In genomic region chr1:166750236-166750635, GRCm38 (mm10) we compare ENCODE assay signal across 16 mouse cellular contexts.
DNase-seq lines count a peak whose midpoint lies in the region; ATAC-seq and TF ChIP-seq lines count a peak whose summit lies in the region.
"Had no signal": no experiment of that assay in that cellular context is flagged by ENCODE, and none has a peak within 500 bp of the region (broad histone marks: within the 10 kb centered on the region; RNA-seq: fewer than 3 reads in every experiment).

No protein-coding gene starts in this region.

- H3K27ac ChIP-seq in midbrain, postnatal 0 days (ENCODE audit: low read depth, low read length): no peak overlapping the region
- H3K27ac ChIP-seq in midbrain, embryonic 13.5 days: no peak overlapping the region
- no peak overlapping the region for H3K27ac ChIP-seq in cerebellum, adult 2 months (ENCODE audit: insufficient read depth, low read length)
- H3K27ac ChIP-seq in forebrain, postnatal 0 days (ENCODE audit: low read depth, low read length): peak overlapping the region; percentile 36; the same call in 1 of the 2 replicates
- H3K27ac ChIP-seq in midbrain, embryonic 11.5 days (ENCODE audit: low read depth, low read length): no peak overlapping the region
- H3K27ac ChIP-seq: heart, embryonic 10.5 days; hindbrain, embryonic 10.5 days; midbrain, embryonic 12.5 days had no signal

- no peaks in the 10 kb centered on the region for H3K36me3 ChIP-seq in midbrain, postnatal 0 days (ENCODE audit: insufficient read depth, low read length)
- no peaks in the 10 kb centered on the region for H3K36me3 ChIP-seq in midbrain, embryonic 13.5 days
- H3K36me3 ChIP-seq in forebrain, postnatal 0 days (ENCODE audit: insufficient read depth): no peaks in the 10 kb centered on the region
- H3K36me3 ChIP-seq in midbrain, embryonic 11.5 days (ENCODE audit: control insufficient read depth, insufficient read depth, low read length): no peaks in the 10 kb centered on the region
- H3K36me3 ChIP-seq: heart, embryonic 10.5 days; hindbrain, embryonic 10.5 days; midbrain, embryonic 12.5 days had no signal

- no peak overlapping the region for H3K4me2 ChIP-seq in midbrain, postnatal 0 days (ENCODE audit: low read depth, low read length, poor library complexity, severe bottlenecking)
- no peak overlapping the region for H3K4me2 ChIP-seq in midbrain, embryonic 13.5 days (replicated peaks)
- no peak overlapping the region for H3K4me2 ChIP-seq in forebrain, postnatal 0 days (ENCODE audit: low read depth)
- H3K4me2 ChIP-seq in midbrain, embryonic 11.5 days: no peak overlapping the region
- H3K4me2 ChIP-seq: liver, embryonic 11.5 days; midbrain, embryonic 12.5 days had no signal

- TF ChIP-seq CTCF in midbrain, postnatal 0 days (IDR thresholded peaks at IDR 0.05): no peak
- TF ChIP-seq CTCF in cerebellum, adult 2 months (IDR thresholded peaks at IDR 0.05; ENCODE audit: borderline replicate concordance, insufficient read depth, low read depth, low read length): no peak
- no peak for TF ChIP-seq CTCF in forebrain, postnatal 0 days (IDR thresholded peaks at IDR 0.05; ENCODE audit: low read depth)

- intact Hi-C loops in left cerebral cortex, postnatal 4 days (cut with DNase I): no loop called here

- H3K27me3 ChIP-seq in midbrain, postnatal 0 days (ENCODE audit: insufficient read depth, low read length): no peaks in the 10 kb centered on the region
- H3K27me3 ChIP-seq in midbrain, embryonic 13.5 days: no peaks in the 10 kb centered on the region
- H3K27me3 ChIP-seq in cerebellum, adult 2 months (ENCODE audit: control insufficient read depth, insufficient read depth, low read length): no peaks in the 10 kb centered on the region
- H3K27me3 ChIP-seq in forebrain, postnatal 0 days (ENCODE audit: insufficient read depth, low read length): no peaks in the 10 kb centered on the region
- H3K27me3 ChIP-seq in midbrain, embryonic 11.5 days (ENCODE audit: control insufficient read depth, insufficient read depth, low read length): no peaks in the 10 kb centered on the region
- H3K27me3 ChIP-seq: midbrain, embryonic 12.5 days had no signal

- no peak overlapping the region for H3K4me3 ChIP-seq in midbrain, postnatal 0 days (ENCODE audit: low read depth, low read length)
- no peak overlapping the region for H3K4me3 ChIP-seq in midbrain, embryonic 13.5 days (replicated peaks)
- H3K4me3 ChIP-seq in cerebellum, adult 2 months (replicated peaks; ENCODE audit: insufficient read depth, low read depth, low read length): no peak overlapping the region
- no peak overlapping the region for H3K4me3 ChIP-seq in forebrain, postnatal 0 days (ENCODE audit: low read depth, low read length)
- H3K4me3 ChIP-seq in midbrain, embryonic 11.5 days (ENCODE audit: low read depth, low read length): no peak overlapping the region
- H3K4me3 ChIP-seq: heart, embryonic 10.5 days; hindbrain, embryonic 10.5 days; midbrain, embryonic 12.5 days had no signal

- H3K4me1 ChIP-seq in midbrain, postnatal 0 days (ENCODE audit: insufficient read depth, low read length): no peaks in the 10 kb centered on the region
- H3K4me1 ChIP-seq in midbrain, embryonic 13.5 days (replicated peaks): no peaks in the 10 kb centered on the region
- peaks cover 12% of the 10 kb centered on the region; the same call in 1 of the 2 replicates for H3K4me1 ChIP-seq in cerebellum, adult 2 months (ENCODE audit: control insufficient read depth, insufficient read depth, low read length)
- no peaks in the 10 kb centered on the region; the same call in none of the 2 replicates for H3K4me1 ChIP-seq in forebrain, postnatal 0 days (ENCODE audit: insufficient read depth)
- H3K4me1 ChIP-seq in midbrain, embryonic 11.5 days (ENCODE audit: control insufficient read depth, insufficient read depth, low read length): no peaks in the 10 kb centered on the region
- H3K4me1 ChIP-seq: heart, embryonic 10.5 days; hindbrain, embryonic 10.5 days; midbrain, embryonic 12.5 days had no signal

- 72% methylated on average over 4 of the region's 4 CpGs for WGBS in midbrain, postnatal 0 days
- 71% methylated on average over 4 of the region's 4 CpGs for WGBS in midbrain, embryonic 13.5 days
- 10% methylated on average over 4 of the region's 4 CpGs for WGBS in cerebellum, adult 2 months
- 28% methylated on average over 4 of the region's 4 CpGs for WGBS in forebrain, postnatal 0 days
- 83% methylated on average over 4 of the region's 4 CpGs for WGBS in midbrain, embryonic 11.5 days

- peak; percentile 44 for DNase-seq in midbrain, postnatal 0 days (ENCODE audit: low spot score)
- DNase-seq in cerebellum, adult 2 months: peak; percentile 69 to 92
- peak; percentile 85 for DNase-seq in forebrain, postnatal 0 days
- DNase-seq in left cerebral cortex, postnatal 4 days: peak; percentile 27
- no peak for DNase-seq in natural killer cell, adult 2 months (ENCODE audit: low spot score in 2 of 2)
- no peak for DNase-seq in adrenal gland, postnatal 36 days
- DNase-seq in midbrain, embryonic 11.5 days (ENCODE audit: low spot score, missing footprints): no peak
- DNase-seq: adrenal gland, adult 2 months; thymus, adult 18-20 months had no signal

- H3K9ac ChIP-seq in midbrain, postnatal 0 days (replicated peaks; ENCODE audit: low read length, poor library complexity, severe bottlenecking): no peak overlapping the region
- no peak overlapping the region for H3K9ac ChIP-seq in midbrain, embryonic 13.5 days (replicated peaks)
- H3K9ac ChIP-seq in forebrain, postnatal 0 days: no peak overlapping the region
- H3K9ac ChIP-seq in midbrain, embryonic 11.5 days (ENCODE audit: low read length): no peak overlapping the region
- H3K9ac ChIP-seq: midbrain, embryonic 12.5 days had no signal

- H3K9me3 ChIP-seq in midbrain, postnatal 0 days (ENCODE audit: low read length): no peaks in the 10 kb centered on the region
- no peaks in the 10 kb centered on the region for H3K9me3 ChIP-seq in midbrain, embryonic 13.5 days
- H3K9me3 ChIP-seq in forebrain, postnatal 0 days (ENCODE audit: low read length): no peaks in the 10 kb centered on the region
- H3K9me3 ChIP-seq in midbrain, embryonic 11.5 days (ENCODE audit: control insufficient read depth, low read length): no peaks in the 10 kb centered on the region
- H3K9me3 ChIP-seq: heart, embryonic 10.5 days; hindbrain, embryonic 10.5 days; midbrain, embryonic 12.5 days had no signal

- no peak for TF ChIP-seq POLR2A in cerebellum, adult 2 months (IDR thresholded peaks at IDR 0.05; ENCODE audit: borderline replicate concordance, insufficient read depth, low read length)

- no peak for ATAC-seq in midbrain, postnatal 0 days (ENCODE audit: low FRiP score)
- ATAC-seq in midbrain, embryonic 13.5 days: no peak
- peak; percentile 81 for ATAC-seq in forebrain, postnatal 0 days
- ATAC-seq in midbrain, embryonic 11.5 days (ENCODE audit: low FRiP score): no peak
- ATAC-seq: intestine, postnatal 0 days; lung, postnatal 0 days had no signal

Comparison
In these comparisons a context has a peak if more than half of its experiments do, and no peak if none do; other contexts are left out.
1. DNase-seq: peak in midbrain, postnatal 0 days (single experiment), cerebellum, adult 2 months (2 of 2), forebrain, postnatal 0 days (single experiment) and left cerebral cortex, postnatal 4 days (single experiment); none in natural killer cell, adult 2 months (0 of 2), adrenal gland, postnatal 36 days (0 of 2) and midbrain, embryonic 11.5 days (single experiment).